Mouse (Mus musculus) heart, adult 2 months (tissue): Measurements from ENCODE around the gene Dpm3.

Experiments
- CTCF ChIP-seq: fragments of 200-600 bp; IDR thresholded peaks from 2 replicates; pipeline ENCODE4 v1.8.1; 2022; ENCODE audit warnings: antibody characterized with exemption, mild to moderate bottlenecking, moderate library complexity
- EP300 ChIP-seq: fragments of 200-500 bp; IDR thresholded peaks from 2 replicates; pipeline ENCODE4 v1.6.1; 2011; ENCODE audit warnings: low read depth, low read length, control low read depth; ENCODE audit not compliant: insufficient read depth
- POLR2A ChIP-seq: fragments of 200-500 bp; IDR thresholded peaks from 2 replicates; pipeline ENCODE4 v1.6.1; 2011; ENCODE audit warnings: mild to moderate bottlenecking, low read depth, low read length, control low read depth; ENCODE audit not compliant: insufficient read depth

DNA sequence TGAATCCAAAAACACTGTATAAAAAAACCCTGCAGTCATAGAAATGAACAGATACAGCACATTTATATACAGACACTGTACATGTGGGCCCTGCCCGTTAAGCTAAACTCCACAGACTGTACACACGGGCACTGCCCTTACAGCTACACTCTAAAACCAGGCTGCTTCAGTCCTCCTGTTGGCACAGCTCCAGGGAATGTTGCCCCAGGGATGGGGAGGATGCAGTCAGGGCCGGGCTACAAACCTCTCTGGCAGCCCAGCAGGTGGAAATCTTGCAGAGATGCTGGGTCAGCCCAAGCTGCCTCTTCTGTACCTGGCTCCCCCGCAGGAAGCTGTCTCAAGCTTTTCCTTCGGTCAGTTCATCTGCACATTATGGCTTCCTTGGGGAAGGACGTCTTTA, 12.6 kb downstream of the Dpm3 start:
- TF ChIP-seq CTCF (no peak), POLR2A (no peak), EP300 (no peak)
